Mouse (Mus musculus) heart, postnatal 25 days (tissue): ENCODE data around the gene Uchl4. TPM values are rescaled to one million over a fixed set of nuclear protein-coding genes. Genes with fewer than 3 reads are reported as not detected.
"Not testable (repeated sequence)": the region's sequence is repeated elsewhere in the genome, so short reads cannot be mapped to it uniquely, and the experiment has no call there.

Source experiments
- DNase-seq: peaks from one replicate; pipeline ENCODE4 v3.0.0; 2022; ENCODE audit warnings: low spot score
- intact Hi-C: fragments of 180-260 bp; cut with DNase I; formaldehyde crosslinking; loops from one replicate; pipeline ENCODE4 v1.15.1; 2025
- microRNA-seq: library from miRNA; unstranded; fragments of <30 nt; microRNA quantifications from one replicate; pipeline ENCODE4 v1.2.0, GENCODE M21; 2022
- total RNA-seq, 2 experiments: library from RNA; stranded (reverse); gene quantifications; 2 replicates each; pipeline ENCODE4 v1.2.3; 2021

The Uchl4 gene
- total RNA-seq, 2 experiments from 2014 or later = 1.7 to 2.0 TPM

DNA sequence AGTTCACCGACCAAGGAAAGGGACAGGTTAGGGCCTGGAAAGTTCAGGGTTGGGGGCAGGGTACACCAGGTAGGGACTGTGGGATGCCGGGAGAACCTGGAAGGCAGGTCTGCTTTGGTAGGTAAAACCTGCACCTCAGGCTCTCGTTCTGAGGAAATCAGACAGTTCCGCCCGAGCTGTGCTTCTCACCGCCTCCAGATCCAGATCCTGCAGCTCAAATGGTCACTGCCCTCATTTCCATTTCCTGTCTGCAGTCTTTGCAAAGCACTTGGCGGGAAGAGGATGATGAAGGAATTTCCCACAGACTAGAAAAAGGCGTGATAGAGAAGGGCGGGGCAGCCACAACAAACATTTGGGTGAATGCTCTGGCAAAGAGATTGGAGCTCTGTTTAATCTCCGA, 33.2 kb downstream of the Uchl4 start:
- DNase-seq = no peak
- intact Hi-C loops = no loop called here

DNA sequence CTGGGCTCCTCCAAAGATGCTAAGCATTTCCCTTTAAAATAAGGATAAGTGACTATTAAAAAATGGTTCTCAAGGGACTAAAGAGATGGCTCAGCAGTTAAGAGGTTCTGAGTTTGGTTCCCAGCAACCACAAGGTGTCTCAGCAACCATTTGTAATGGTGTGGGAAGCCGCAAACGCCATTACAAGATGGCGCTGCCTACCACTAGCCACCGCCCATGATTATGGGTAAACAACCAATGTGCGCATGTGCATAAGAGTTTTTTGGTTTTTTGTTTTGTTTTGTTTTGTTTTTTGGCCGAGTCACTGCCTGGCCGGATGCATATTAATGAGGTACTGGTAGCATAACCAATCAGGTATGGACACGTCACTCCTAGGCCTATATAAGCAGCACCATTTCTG, 33.8 kb downstream of the Uchl4 start:
- DNase-seq = not testable (repeated sequence)

GRCm38 (mm10) chr9:64271249-64271648, 36.2 kb downstream of the Uchl4 start:
- intact Hi-C loops = no loop called here
- DNase-seq = no peak

More for the DNA sequence above, 33.8 kb downstream of the Uchl4 start:
- intact Hi-C loops = not testable (repeated sequence)

GRCm38 (mm10) chr9:64272611-64273010, 37.6 kb downstream of the Uchl4 start:
- intact Hi-C loops = loop anchor here (2.0 kb wide), 1 partner anchor 134 kb away; no protein-coding TSS in a partner anchor

DNA sequence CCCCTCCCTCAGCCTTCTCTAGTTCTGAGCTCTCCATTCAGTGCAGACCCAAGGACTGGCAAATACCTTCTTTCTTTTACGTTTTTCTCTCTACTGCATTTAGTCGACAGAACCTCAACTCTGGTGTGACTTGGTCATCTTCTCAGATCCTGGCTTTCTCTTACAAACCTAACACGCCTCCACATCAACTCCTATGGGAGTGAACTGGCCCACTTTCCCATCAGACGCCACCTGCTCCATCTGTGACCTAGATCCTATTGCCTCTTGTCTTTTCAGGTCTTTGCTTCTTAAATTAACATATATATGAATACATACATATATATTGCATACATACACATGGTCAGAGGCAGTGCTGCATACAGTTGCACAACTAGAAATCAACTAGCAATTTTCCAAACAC, 38.8 kb downstream of the Uchl4 start:
- intact Hi-C loops = loop anchor here (2.0 kb wide), 1 partner anchor 135 kb away; no protein-coding TSS in a partner anchor

More at GRCm38 (mm10) chr9:64272611-64273010, 37.6 kb downstream of the Uchl4 start:
- DNase-seq = no peak

DNA sequence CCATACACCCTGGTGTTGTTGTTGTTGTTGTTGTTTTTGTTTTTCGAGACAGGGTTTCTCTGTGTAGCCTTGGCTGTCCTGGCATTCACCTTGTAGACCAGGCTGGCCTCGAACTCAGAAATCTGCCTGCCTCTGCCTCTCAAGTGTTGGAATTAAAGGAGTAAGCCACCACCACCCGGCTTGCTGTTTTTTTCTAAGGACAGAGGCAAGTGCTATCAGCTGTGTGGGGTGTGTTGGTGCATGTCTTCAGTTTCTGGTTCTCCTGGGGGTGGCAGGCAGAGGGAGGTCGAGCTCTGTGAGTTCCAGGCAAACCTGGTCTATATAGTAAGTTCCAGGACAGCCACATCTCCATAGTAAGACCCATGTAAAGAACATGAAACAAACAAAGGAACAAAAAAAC, 39.3 kb downstream of the Uchl4 start:
- intact Hi-C loops = no loop called here
- no peak for DNase-seq

More for the DNA sequence above, 38.8 kb downstream of the Uchl4 start:
- DNase-seq = no peak

DNA sequence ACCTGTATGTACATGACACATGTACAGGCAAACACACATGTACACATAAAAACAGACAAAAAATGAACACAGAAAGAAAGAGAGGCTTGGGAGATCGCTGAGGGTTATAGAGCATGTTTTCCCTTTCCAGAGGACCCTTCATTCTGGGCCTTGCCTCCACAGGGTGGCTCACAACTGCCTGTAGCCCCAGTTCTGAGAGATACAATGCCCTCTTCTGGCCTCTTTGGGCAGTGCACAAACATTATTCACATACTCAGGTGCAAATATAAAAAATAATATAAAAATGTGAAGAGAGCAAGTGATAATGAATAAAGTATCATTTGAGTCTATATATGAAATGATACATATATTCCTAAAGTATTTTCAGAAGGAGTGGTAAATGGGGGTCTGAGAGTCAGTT, 39.9 kb downstream of the Uchl4 start:
- intact Hi-C loops = no loop called here
- no peak for DNase-seq

DNA sequence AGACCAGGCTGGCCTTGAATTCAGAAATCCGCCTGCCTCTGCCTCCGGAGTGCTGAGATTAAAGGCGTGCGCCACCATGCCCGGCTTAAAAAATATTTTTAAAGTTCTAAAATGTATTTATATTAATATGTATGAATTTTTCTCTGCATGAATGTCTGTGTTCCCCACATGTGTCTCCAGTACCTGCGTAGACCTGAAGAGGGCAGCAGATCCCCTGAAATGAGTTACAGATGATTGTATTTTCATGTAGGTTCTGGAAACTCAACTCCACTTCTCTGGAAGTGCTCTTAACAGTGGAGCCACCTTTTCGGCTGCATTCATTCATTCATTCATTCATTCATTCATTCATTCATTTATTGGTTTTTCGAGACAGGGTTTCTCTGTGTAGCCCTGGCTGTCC, 42.7 kb downstream of the Uchl4 start:
- no peak for DNase-seq
- intact Hi-C loops = no loop called here

DNA sequence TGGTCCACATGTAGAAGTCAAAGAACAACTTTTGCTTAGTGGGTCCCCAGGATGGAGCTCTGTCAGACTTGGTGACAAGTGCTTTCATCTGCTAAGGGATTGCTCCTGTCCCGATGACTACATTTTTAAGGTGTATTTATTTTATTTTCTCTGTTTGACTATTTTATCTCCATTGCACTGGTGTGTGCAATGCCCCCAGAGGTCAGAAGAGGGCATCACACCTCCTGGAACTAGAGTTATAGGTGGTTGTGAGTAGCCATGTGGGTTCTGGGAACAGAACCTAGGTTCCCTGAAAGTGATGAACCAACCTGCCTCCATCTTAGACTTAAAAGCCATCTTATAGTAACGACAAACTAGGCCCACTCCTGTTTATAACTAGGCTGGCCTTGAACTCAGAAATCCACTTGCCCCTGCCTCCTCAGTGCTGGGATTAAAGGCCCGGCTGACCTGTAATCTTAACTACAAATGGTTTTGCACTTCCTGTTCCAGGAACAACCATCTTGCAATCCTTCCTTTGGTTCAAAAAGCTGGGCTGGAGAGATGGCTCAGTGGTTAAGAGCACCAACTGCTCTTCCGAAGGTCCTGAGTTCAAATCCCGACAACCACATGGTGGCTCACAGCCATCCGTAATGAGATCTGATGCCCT, 43.8 kb downstream of the Uchl4 start:
- intact Hi-C loops = no loop called here
- no peak for DNase-seq

GRCm38 (mm10) chr9:64281105-64281780, 46.2 kb downstream of the Uchl4 start, which contains the start of gene Tipin:
TSS of gene Tipin (plus strand) at chr9:64281581.
- intact Hi-C loops = loop anchor here (2.0 kb wide), 1 partner anchor 60 kb away; the partner anchor contains the start of gene Dis3l
- peak; percentile 91 for DNase-seq

GRCm38 (mm10) chr9:64281781-64282178, 46.8 kb downstream of the Uchl4 start:
- intact Hi-C loops = loop anchor here (2.0 kb wide), 1 partner anchor 59 kb away; the partner anchor contains the start of gene Dis3l
- DNase-seq = no peak

DNA sequence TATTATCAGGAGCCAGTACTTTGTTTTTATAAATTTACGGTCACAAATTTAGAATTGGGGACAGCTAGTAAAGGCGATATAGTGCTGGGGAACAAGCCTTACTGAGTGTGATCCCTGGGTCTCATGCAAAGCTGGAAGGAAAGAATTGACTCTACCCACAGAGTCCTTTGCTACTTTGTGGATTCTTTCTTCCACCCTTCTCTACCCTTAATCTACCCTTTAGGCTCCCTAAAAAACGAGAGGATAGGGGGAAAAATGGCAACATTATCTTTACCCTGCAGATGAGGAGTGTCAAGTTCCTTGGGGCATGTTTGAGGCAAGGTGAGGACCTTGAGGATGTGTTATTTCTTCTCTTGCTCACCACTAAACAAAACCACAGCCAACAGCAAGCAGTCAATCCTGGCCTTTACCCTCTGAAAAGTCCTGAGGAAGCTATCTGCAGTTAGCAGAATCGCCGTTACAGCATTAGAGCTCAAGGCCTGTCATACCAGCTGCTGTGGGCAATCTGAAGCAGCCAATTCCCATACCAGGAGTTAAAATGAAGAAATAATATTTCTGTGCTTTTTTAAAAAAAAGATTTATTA, 47.5 kb downstream of the Uchl4 start:
- no peak for DNase-seq
- intact Hi-C loops = no loop called here

Small RNA genes lying within 50 kb of the gene (microRNA-seq; reads per million reads assigned to microRNA genes)
- gene Gm24106 = not detected

Other genes with a start within 250 kb of the Uchl4 start
- gene Smad6, start 213.1 kb upstream of the Uchl4 start, total RNA-seq = 10 to 100 TPM in 1 of 2 experiments, 1 to 10 TPM in 1; 9.8 to 13.6 TPM
- not detected for gene Lctl, start 118.1 kb upstream of the Uchl4 start, total RNA-seq
- gene Zwilch, start 62.1 kb upstream of the Uchl4 start, total RNA-seq = under 1 TPM; 0.42 to 0.62 TPM
- gene Rpl4, start 61.8 kb upstream of the Uchl4 start, total RNA-seq = 100 to 1,000 TPM; 433 to 462 TPM
- gene Snapc5, start 55.9 kb upstream of the Uchl4 start, total RNA-seq = 10 to 100 TPM; 21.6 to 23.5 TPM
- 10 to 100 TPM; 49.6 to 55.2 TPM for gene Map2k1, start 18.4 kb downstream of the Uchl4 start, total RNA-seq
- gene Tipin, start 46.4 kb downstream of the Uchl4 start, total RNA-seq = 10 to 100 TPM in 1 of 2 experiments, 1 to 10 TPM in 1; 10.0 to 10.8 TPM
- gene Dis3l, start 106.1 kb downstream of the Uchl4 start, total RNA-seq = 10 to 100 TPM; 24.5 to 26.4 TPM
- 1 to 10 TPM in 1 of 2 experiments, under 1 TPM in 1; 0.96 to 2.0 TPM for gene Megf11, start 150.4 kb downstream of the Uchl4 start, total RNA-seq